Mouse (Mus musculus) retina, postnatal 1 day (tissue): ENCODE data around the gene Tsen34.
"Not testable (repeated sequence)": the region's sequence is repeated elsewhere in the genome, so short reads cannot be mapped to it uniquely, and the experiment has no call there.

Source experiments
- DNase-seq: peaks from one replicate; pipeline ENCODE4 v3.0.0-alpha.2; 2012

Tsen34 gene

DNA sequence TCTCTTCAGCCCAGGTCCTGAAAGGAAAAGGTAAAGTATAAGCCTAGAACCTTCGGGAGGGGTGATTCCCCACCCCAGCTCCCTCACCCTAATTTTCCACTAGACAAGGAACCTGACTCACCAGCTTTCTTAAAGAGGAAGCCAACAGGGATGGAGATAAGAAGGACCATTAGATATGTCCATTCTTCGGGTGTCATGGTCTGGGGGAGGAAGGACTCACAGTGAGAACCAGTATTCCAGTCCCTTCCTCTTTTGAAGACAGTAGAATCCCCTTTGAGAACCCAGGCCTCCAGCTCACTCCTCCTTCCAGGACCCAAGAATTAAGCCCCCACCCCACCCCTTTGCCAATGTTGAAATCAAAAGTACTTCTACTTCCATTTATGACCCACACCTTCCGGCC, 744 bp upstream of the Tsen34 start:
- no peak for DNase-seq

GRCm38 (mm10) chr7:3692987-3693808, 535 bp downstream of the Tsen34 start, which contains the start of gene Mboat7:
Mboat7 (minus strand) TSS chr7:3693523.
- peak; percentile 98 for DNase-seq

DNA sequence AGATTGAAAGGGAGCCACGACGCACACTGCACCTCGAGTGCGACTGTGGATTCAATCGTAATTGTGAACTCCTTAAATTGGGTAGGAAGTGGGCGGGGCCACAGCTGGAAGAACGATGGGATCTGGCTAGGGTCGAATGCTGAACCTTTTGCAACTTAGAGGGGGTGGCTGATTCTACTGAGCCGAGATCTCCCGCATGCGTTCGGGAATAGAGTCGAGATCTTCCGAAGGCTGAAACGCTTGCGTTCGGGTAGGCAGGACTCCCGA, 1.1 kb downstream of the Tsen34 start:
- DNase-seq = no peak

DNA sequence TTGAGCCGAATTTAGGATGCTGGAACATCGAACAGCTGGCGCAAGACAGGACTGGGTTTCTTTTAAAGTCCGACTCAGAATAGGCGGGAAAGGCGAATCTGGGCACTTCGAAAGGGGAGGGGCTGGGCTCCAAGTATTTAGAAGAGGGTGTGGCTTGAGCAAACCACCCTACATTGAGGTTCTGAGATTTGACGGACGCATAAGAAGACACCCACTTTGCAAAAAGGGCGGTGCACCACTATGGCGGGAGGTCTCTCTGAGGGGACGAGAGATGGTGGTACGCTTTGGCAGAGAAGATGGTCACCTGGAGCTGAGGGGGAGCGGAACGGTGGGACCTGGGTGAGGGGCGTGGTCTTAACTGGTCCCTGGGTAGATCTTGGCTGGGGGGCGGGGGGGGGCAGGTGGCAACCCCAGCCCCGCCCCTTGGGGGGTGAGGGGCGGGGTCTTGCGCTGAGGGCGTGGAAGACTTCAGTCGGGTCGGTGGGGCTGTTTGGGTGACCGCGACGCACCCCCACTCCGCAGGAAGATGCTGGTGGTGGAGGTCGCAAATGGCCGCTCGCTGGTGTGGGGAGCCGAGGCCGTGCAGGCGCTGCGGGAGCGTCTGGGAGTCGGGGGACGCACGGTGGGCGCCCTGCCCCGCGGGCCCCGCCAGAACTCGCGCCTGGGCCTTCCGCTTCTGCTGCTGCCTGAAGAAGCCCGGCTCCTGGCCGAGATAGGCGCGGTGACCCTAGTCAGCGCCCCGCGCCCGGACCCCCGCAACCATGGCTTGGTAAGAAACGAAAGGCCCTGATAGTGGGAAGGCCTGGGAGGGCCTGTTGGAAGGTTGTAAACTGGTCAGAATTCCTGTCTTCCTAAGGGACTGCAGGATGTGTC, 1.6 kb downstream of the Tsen34 start:
- DNase-seq = peak; percentile 90

DNA sequence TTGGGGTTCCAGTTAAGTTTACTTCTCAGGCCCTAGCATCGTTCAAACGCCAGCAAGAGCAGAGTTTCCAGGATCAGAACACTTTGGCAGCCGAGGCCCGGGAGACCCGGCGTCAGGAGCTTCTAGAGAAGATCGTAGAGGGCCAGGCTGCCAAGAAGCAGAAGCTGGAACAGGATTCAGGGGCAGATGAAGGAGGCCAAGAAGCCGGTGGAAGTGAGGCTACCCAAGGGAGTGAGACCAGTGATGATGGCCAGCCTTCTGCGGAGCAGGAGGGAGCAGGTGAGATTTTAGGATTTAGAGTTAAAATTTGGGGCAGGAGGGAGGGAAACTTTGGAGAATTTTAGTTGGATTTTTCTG, 2.3 kb downstream of the Tsen34 start:
- not testable (repeated sequence) for DNase-seq

DNA sequence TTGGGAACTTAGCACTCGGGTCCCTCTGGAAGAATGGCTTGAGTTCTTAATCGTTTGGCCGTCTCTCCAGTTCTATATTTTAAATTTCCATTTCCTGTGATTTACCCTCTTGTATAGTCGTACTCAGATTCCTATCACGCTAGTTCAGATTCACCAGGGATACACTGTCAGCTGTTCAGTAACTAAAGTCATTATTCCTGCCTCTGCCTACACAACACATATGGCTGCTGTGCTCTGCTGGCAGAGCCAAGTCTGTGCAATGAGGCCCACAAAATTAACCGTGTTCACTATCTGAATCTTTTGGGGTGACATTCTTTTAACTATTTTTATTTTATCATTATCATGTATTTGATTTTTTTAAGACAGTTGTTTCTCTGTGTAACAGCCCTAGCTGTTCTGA, 5.8 kb downstream of the Tsen34 start:
- no peak for DNase-seq

DNA sequence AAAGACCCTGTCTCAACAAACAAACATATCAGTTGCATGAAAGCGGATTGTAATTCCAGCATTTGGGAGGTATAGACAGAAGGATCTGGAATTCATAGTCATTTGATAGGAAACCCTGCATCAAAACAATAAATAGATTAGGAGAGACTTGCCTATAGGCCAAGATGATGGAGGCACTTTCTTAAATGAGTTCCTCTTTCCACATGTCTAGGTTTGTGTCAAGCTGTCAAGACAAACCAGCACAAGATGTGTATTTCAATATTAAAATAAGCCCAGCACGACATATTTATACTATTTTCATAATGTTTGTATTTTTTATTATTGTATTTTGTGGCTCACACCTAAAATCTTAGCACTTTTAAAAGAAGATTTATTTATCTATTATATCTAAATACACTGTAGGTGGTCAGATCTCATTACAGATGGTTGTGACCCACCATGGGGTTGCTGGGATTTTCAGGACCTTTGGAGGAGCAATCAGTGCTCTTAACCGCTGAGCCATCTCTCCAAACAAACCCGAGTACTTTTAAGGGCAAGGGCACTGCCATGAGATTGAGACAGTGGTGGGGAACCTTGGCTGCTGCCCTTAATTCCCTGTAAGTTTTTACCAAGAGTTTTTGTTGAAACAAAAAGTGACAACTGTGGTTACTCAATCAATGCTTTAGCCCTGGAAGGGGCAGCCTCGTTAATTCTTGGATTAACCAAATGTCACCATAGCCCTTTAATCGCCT, 10.7 kb downstream of the Tsen34 start:
- DNase-seq = no peak

GRCm38 (mm10) chr7:3703879-3704441, 11.3 kb downstream of the Tsen34 start, which contains the start of gene Rps9:
Rps9 (plus strand) TSS chr7:3703993.
- peak; percentile 99 for DNase-seq

DNA sequence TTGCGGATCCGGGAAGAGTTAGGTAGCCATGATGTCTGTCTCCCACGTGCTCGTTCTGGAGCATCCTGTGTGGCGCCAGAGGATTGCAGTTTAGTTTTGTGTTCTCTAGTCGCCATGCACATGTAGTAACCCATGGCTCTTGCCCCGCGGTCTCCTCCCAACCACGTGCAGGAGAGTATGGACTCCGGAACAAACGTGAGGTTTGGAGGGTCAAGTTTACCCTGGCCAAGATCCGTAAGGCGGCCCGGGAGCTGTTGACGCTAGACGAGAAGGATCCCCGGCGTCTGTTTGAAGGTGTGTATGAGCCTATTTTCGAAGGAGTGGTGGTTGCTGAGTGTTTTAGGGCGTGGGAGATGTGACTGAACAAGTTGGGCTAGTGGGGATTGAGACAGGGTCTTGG, 11.8 kb downstream of the Tsen34 start:
- DNase-seq = no peak

GRCm38 (mm10) chr7:3705461-3705860, 12.8 kb downstream of the Tsen34 start:
- not testable (repeated sequence) for DNase-seq

DNA sequence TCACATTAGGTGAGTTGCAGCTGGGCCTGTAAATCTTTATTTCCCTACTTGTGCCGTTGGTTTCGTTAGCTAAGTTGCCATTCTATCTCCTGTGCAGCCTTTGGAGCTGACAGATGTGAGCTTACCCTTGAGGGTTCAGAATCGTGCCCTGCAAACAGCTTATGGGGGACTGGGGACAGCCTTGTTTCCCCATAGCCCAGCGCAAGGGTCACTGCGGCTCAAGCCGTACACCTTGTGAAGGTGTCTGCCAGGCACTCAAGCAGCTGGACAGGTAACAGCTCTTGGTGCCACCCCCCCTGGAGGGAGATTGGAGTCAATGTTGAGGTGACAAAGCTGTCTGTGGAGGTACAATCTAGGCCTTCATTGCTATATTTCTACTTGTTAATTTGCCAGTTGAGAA, 13.2 kb downstream of the Tsen34 start:
- DNase-seq = no peak

GRCm38 (mm10) chr7:3706343-3706934, 13.8 kb downstream of the Tsen34 start:
- no peak for DNase-seq

DNA sequence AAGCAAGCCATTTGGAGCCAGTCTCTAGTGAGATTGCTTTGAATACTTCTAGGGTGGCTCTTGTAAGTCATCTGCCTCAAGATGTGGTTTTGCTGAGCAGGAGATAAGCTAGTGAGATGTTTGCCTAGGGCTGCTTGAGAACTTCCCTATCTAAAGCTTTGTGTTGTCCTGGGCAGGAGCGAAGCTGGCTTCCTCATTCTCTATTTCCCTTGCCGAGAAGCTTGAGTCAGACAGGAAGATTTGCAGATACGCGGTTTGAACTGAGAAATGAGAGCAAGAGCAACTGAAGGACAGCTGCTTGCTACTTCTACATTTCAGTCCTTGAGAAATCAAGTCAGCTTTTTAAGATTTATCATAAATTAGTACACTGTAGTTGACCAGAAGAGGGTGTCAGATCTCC, 14.4 kb downstream of the Tsen34 start:
- DNase-seq = no peak

GRCm38 (mm10) chr7:3707568-3708413, 15.1 kb downstream of the Tsen34 start:
- DNase-seq = no peak

GRCm38 (mm10) chr7:3708447-3708980, 15.9 kb downstream of the Tsen34 start:
- DNase-seq = not testable (repeated sequence)

DNA sequence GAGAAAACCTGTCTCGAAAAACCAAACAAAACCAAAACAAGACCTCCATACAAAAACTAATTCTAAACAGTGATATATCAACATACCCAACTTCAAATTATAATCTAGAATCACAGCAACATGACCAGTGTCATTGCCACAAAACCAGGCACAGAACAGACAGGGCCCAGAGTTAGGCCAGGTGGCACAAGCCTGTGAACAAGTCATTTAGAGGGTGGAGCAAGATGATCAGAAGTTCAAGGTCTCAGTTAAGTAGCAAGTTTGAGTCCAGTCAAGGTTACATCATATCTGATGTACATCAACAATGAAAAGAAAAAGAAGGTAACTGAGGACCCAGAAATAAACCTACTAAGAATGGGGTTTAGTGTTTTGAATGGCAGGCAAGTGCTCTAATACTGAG, 16.3 kb downstream of the Tsen34 start:
- DNase-seq = no peak

GRCm38 (mm10) chr7:3712264-3712942, 19.7 kb downstream of the Tsen34 start:
- DNase-seq = no peak

- no peak for DNase-seq
Measured at GRCm38 (mm10) chr7:3715249-3715648, 22.6 kb downstream of the Tsen34 start.

GRCm38 (mm10) chr7:3720268-3720667, 27.6 kb downstream of the Tsen34 start, which contains the start of gene Pirb:
Pirb (minus strand) TSS chr7:3720391.
- DNase-seq = not testable (repeated sequence)

DNA sequence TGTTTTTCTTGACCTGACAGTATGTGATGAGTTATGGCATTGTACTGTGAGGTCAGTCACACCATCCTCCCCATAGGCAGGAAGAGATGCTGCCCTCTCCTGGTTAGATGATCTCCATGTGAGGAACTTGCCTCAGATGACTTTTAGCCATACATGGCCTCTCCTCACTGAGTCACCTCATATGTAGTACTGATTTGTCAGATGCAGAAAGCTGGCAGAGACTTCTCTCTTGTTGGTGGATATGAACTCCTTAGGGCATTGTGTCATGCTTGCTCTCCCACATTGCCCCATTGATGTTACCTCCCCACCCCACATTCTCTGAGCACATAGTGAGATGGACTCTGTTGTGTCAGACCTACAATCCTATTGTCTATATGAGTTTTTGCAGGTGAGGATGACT, 32.8 kb downstream of the Tsen34 start:
- DNase-seq = not testable (repeated sequence)

DNA sequence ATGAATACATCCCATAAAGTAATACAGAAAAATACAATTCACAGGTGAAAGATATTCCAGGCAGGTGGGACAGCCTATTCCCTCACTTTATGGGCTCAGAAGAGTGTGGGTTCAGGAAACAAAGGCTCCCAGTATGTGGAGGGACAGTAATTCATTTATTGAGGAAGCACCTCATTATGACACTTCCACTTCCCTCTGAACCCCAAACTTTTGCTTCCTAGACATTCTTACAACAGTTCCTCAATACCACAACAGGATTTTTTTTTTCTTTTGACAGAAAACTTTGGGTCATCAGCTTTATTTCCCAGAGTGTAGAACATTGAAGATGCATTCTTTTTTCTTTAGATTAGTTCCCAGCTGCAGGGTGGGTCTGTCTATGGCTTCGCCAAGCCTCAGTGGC, 40.0 kb downstream of the Tsen34 start:
- not testable (repeated sequence) for DNase-seq
